8 mouse cellular contexts compared by ENCODE assay signal in genomic region chrX:159043432-159043831, GRCm38 (mm10).
DNase-seq lines count a peak whose midpoint lies in the region.

No protein-coding gene starts in this region.

- no peaks in the 10 kb centered on the region for H3K27me3 ChIP-seq in splenic B cell, adult 2 months (ENCODE audit: control insufficient read depth, insufficient read depth, low read length, poor library complexity, severe bottlenecking)

- peak; percentile 16 for DNase-seq in cerebellum, adult 11 months
- DNase-seq in cerebellum, adult 11-12 months: no peak
- peak; percentile 83 for DNase-seq in B cell, adult 2 months
- peak; percentile 76 for DNase-seq in adrenal gland, postnatal 25 days
- peak; percentile 48 to 59 for DNase-seq in gastrocnemius, adult 8-10 months (ENCODE audit: low spot score in 2 of 2)
- DNase-seq in kidney, postnatal 36 days: peak; percentile 70 to 87
- peak; percentile 87 for DNase-seq in lung, postnatal 36 days
- DNase-seq in splenic B cell, adult 2 months (ENCODE audit: low read depth, low spot score): peak; percentile 81

- no peaks in the 10 kb centered on the region for H3K36me3 ChIP-seq in splenic B cell, adult 2 months (ENCODE audit: control insufficient read depth, insufficient read depth, low read length, poor library complexity, severe bottlenecking)
